1 mouse cellular context compared by ENCODE assay signal in the genomic region with DNA sequence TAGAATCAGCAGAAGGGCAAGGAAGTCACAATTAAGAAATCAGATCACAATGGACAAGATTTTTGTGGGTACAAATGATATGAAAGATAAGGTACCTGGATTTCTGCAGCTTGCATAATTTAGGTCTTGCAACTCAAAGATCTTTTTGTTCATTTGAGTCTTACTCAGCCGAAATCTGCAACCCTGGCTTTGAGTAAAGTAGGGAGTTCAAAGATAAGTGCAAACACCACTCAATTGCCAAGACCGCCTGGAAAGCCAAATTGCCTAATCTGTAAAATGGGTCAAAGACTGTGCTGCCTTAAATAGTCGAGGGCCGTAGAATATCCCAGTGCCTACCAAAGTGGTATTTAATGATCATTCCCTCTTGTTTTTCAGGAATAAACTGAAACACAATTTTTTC.
TF ChIP-seq lines count a peak whose summit lies in the region.

No protein-coding gene starts in this region.

TF ChIP-seq in CH12.LX, 34 proteins besides CTCF, POLR2A, EP300 and RAD21 (continued from another document):
- TF ChIP-seq ZKSCAN1 (IDR thresholded peaks at IDR 0.05; ENCODE audit: borderline replicate concordance, low read depth, low read length) (no peak), HCFC1 (IDR thresholded peaks at IDR 0.05; ENCODE audit: low read depth, low read length) (no peak), SIN3A (IDR thresholded peaks at IDR 0.05; ENCODE audit: low read length) (no peak)
